Mouse (Mus musculus) MEL (cell line): ENCODE results near the gene Spats1. TPM values are rescaled to one million over a fixed set of nuclear protein-coding genes. Genes with fewer than 3 reads are reported as not detected.

Experiments
- DNase-seq: peaks from one replicate; pipeline ENCODE4 v3.0.0; 2011; ENCODE audit warnings: low read depth, low spot score
- H3K27ac ChIP-seq: 2 replicates; pipeline ENCODE4 v1.5.1; 2012; ENCODE audit warnings: low read depth, mild to moderate bottlenecking, control low read depth, low read length, moderate library complexity; ENCODE audit not compliant: control insufficient read depth
- H3K27me3 ChIP-seq, 2 experiments: fragments of 150-350 bp in 1 of 2; sonication (generic) in 1 of 2; 2 replicates each; pipeline ENCODE4 v1.6.1; 2012; ENCODE audit warnings: low read length in 2 of 2, mild to moderate bottlenecking in 2 of 2, improper control_type of control experiment in 1 of 2, moderate library complexity in 1 of 2; ENCODE audit not compliant: insufficient read depth in 2 of 2, control insufficient read depth in 1 of 2
- H3K36me3 ChIP-seq, 2 experiments: 2 replicates each; pipeline ENCODE4 v1.6.1; 2012 to 2014; ENCODE audit warnings: low read length in 2 of 2, improper control_type of control experiment in 1 of 2, inconsistent platforms in 1 of 2, mild to moderate bottlenecking in 1 of 2; ENCODE audit not compliant: insufficient read depth in 2 of 2, control insufficient read depth in 1 of 2
- H3K4me1 ChIP-seq, 2 experiments: fragments of 150-350 bp in 1 of 2; sonication (generic) in 1 of 2; 2 replicates each; pipeline ENCODE4 v1.6.1; 2012; ENCODE audit warnings: low read length in 2 of 2, improper control_type of control experiment in 1 of 2, mild to moderate bottlenecking in 1 of 2; ENCODE audit not compliant: insufficient read depth in 2 of 2, control insufficient read depth in 1 of 2
- H3K4me3 ChIP-seq, 2 experiments: fragments of 150-350 bp in 1 of 2; sonication (generic) in 1 of 2; 2 replicates each; pipeline ENCODE4 v1.5.1; 2012; ENCODE audit warnings: low read depth in 2 of 2, low read length in 2 of 2, mild to moderate bottlenecking in 2 of 2, moderate library complexity in 2 of 2, control low read depth in 1 of 2, improper control_type of control experiment in 1 of 2; ENCODE audit not compliant: control insufficient read depth in 1 of 2, insufficient read depth in 1 of 2
- H3K79me2 ChIP-seq: 2 replicates; pipeline ENCODE4 v1.6.1; 2012; ENCODE audit warnings: mild to moderate bottlenecking, low read length, moderate library complexity; ENCODE audit not compliant: control insufficient read depth, poor library complexity, insufficient read depth
- H3K9ac ChIP-seq: 2 replicates; pipeline ENCODE4 v1.6.1; 2012; ENCODE audit warnings: low read depth, mild to moderate bottlenecking, control low read depth, low read length, moderate library complexity; ENCODE audit not compliant: control insufficient read depth, poor library complexity, severe bottlenecking
- H3K9me3 ChIP-seq: fragments of 150-350 bp; sonication (generic); replicated peaks from 2 replicates; pipeline ENCODE4 v1.6.1; 2012; ENCODE audit warnings: mild to moderate bottlenecking, low read length, improper control_type of control experiment, moderate library complexity; ENCODE audit not compliant: insufficient read depth
- BHLHE40 ChIP-seq: IDR thresholded peaks from 2 replicates; pipeline ENCODE4 v1.6.1; 2012; ENCODE audit warnings: low read depth, mild to moderate bottlenecking, inconsistent platforms, low read length, improper control_type of control experiment, borderline replicate concordance
- ELF1 ChIP-seq: IDR thresholded peaks from 2 replicates; pipeline ENCODE4 v1.6.1; 2014; ENCODE audit warnings: low read depth, mild to moderate bottlenecking, inconsistent platforms, low read length, improper control_type of control experiment, moderate library complexity
- EP300 ChIP-seq, 2 experiments: IDR thresholded peaks; 2 replicates each; pipeline ENCODE4 v1.6.1; 2011; ENCODE audit warnings: improper control_type of control experiment in 2 of 2, low read length in 2 of 2, low read depth in 1 of 2, mild to moderate bottlenecking in 1 of 2
- GABPA ChIP-seq: IDR thresholded peaks from 2 replicates; pipeline ENCODE4 v1.6.1; 2012; ENCODE audit warnings: low read depth, mild to moderate bottlenecking, inconsistent platforms, low read length, improper control_type of control experiment, moderate library complexity
- GATA1 ChIP-seq: IDR thresholded peaks from 2 replicates; pipeline ENCODE4 v1.6.1; 2011; ENCODE audit warnings: low read depth, low read length, improper control_type of control experiment
- KAT2A ChIP-seq: conservative IDR thresholded peaks from 2 replicates; pipeline ENCODE4 v1.6.1; 2012; ENCODE audit warnings: low read depth, low read length, improper control_type of control experiment, inconsistent platforms
- MEF2A ChIP-seq: IDR thresholded peaks from 2 replicates; pipeline ENCODE4 v1.6.1; 2014; ENCODE audit warnings: low read depth, mild to moderate bottlenecking, inconsistent platforms, low read length, improper control_type of control experiment; ENCODE audit not compliant: poor library complexity, insufficient replicate concordance, severe bottlenecking; ENCODE audit errors: extremely low read depth
- MYB ChIP-seq: IDR thresholded peaks from 2 replicates; pipeline ENCODE4 v1.6.1; 2011; ENCODE audit warnings: mild to moderate bottlenecking, low read depth, low read length, improper control_type of control experiment
- MYC ChIP-seq: IDR thresholded peaks from 2 replicates; pipeline ENCODE4 v1.6.1; 2011; ENCODE audit warnings: low read depth, mild to moderate bottlenecking, low read length, improper control_type of control experiment, moderate library complexity
- NELFE ChIP-seq: IDR thresholded peaks from 2 replicates; pipeline ENCODE4 v1.6.1; 2011; ENCODE audit warnings: low read depth, low read length, improper control_type of control experiment
- NRF1 ChIP-seq: IDR thresholded peaks from 2 replicates; pipeline ENCODE4 v1.6.1; 2014; ENCODE audit warnings: low read depth, mild to moderate bottlenecking, inconsistent platforms, low read length, improper control_type of control experiment, moderate library complexity; ENCODE audit not compliant: poor library complexity, insufficient read depth, severe bottlenecking
- POLR2AphosphoS2 ChIP-seq: IDR thresholded peaks from 2 replicates; pipeline ENCODE4 v1.6.1; 2011; ENCODE audit warnings: low read length, improper control_type of control experiment
- RCOR1 ChIP-seq: IDR thresholded peaks from 2 replicates; pipeline ENCODE4 v1.6.1; 2012; ENCODE audit warnings: low read depth, mild to moderate bottlenecking, inconsistent platforms, low read length, improper control_type of control experiment
- SMC3 ChIP-seq: IDR thresholded peaks from 2 replicates; pipeline ENCODE4 v1.6.1; 2011; ENCODE audit warnings: low read depth, low read length, improper control_type of control experiment
- TBP ChIP-seq: IDR thresholded peaks from 2 replicates; pipeline ENCODE4 v1.8.0; 2011; ENCODE audit warnings: low read depth, low read length, improper control_type of control experiment
- TCF12 ChIP-seq: IDR thresholded peaks from 2 replicates; pipeline ENCODE4 v1.6.1; 2014; ENCODE audit warnings: low read depth, mild to moderate bottlenecking, inconsistent platforms, low read length, improper control_type of control experiment, moderate library complexity
- USF2 ChIP-seq, 2 experiments: IDR thresholded peaks; 2 replicates each; pipeline ENCODE4 v1.6.1; 2011 to 2012; ENCODE audit warnings: improper control_type of control experiment in 2 of 2, low read length in 2 of 2, borderline replicate concordance in 1 of 2, inconsistent platforms in 1 of 2, low read depth in 1 of 2, mild to moderate bottlenecking in 1 of 2; ENCODE audit not compliant: insufficient read depth in 1 of 2
- ZMIZ1 ChIP-seq: IDR thresholded peaks from 2 replicates; pipeline ENCODE4 v1.6.1; 2012; ENCODE audit warnings: low read depth, mild to moderate bottlenecking, inconsistent platforms, low read length, improper control_type of control experiment, moderate library complexity
- polyA plus RNA-seq, 2 experiments: library from polyadenylated mRNA; stranded (reverse) in 1 of 2; unstranded in 1 of 2; fragments of >175 nt in 1 of 2; fragments of >200 nt in 1 of 2; gene quantifications; 2 replicates each; pipeline versions ENCODE4 v1.2.1 to v1.2.4; 2012; ENCODE audit warnings: low replicate concordance in 2 of 2, low read depth in 1 of 2; ENCODE audit not compliant: insufficient read length in 2 of 2, insufficient read depth in 1 of 2, missing spikeins in 1 of 2
- total RNA-seq: library from RNA; depleted of rRNA; stranded (reverse); fragments of 300-350 nt; gene quantifications from 2 replicates; pipeline ENCODE4 v1.2.3, GENCODE M21; 2012

Spats1 gene
- total and polyA plus RNA-seq, 3 experiments = 1.5 to 149 (median 2.5) TPM

DNA sequence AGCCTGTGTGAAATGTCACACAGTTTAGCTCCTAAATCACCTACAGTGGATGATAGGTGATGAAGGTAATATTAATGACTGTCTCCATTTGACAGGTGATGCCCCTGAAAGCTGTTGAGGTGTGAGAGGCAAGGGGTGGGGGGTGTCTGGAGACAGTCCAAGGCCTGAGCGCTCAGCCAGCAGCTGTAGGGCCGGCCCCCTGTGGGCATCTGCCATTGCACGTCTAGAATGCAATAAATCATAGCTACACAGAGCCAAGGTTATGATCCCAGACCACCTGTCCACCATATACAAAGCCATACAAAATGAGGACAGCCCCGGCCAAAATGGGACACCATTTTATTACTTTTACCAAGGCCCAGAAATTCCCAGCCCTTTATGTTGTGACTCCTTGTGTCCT is 49.7 kb upstream of the Spats1 start:
- peaks cover 4% of the 10 kb centered on the region in 2 experiments; a peak in 3 of 4 replicates for H3K27me3 ChIP-seq
- H3K27ac ChIP-seq = no peak overlapping the region
- H3K4me1 ChIP-seq = no peaks in the 10 kb centered on the region
- TF ChIP-seq SMC3 = no peak
- no peak for TF ChIP-seq RCOR1
- no peak for TF ChIP-seq ELF1
- no peak for TF ChIP-seq KAT2A
- no peak for TF ChIP-seq MYB
- no peak for TF ChIP-seq ZMIZ1
- no peak for TF ChIP-seq BHLHE40
- no peak overlapping the region for H3K9ac ChIP-seq
- H3K79me2 ChIP-seq = no peaks in the 10 kb centered on the region
- no peaks in the 10 kb centered on the region for H3K36me3 ChIP-seq
- H3K4me3 ChIP-seq = no peak overlapping the region
- no peak for DNase-seq
- H3K9me3 ChIP-seq = no peaks in the 10 kb centered on the region

DNA sequence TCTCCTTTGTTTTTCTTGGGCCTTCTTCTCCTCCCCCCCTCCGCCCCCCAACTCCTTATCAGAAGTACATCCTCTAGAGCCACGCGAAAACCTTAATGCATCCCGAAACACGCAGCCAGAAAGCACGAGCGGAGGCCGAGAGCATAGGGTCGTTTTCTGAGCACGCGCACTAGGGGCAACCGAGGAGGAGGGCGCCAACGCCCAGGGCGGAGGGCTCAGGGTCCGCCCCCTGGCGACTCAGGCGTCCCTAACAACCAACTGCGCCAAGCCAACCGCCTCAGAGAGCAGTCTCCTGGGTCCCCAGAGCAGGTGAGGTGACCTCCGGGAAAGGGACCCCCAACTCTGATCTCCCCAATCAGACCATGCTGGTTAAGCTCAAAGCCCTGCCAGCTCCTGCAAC is 48.0 kb upstream of the Spats1 start, which contains the start of gene Tcte1:
Gene Tcte1 (plus strand): TSS at position 172 of the 400 bp plus-strand sequence.
- Histone ChIP-seq H3K27me3 (peaks cover 1 to 3% of the 10 kb centered on the region in 2 experiments; a peak in 2 of 4 replicates), H3K9me3 (no peaks in the 10 kb centered on the region), H3K4me1 (no peaks in the 10 kb centered on the region), H3K79me2 (no peaks in the 10 kb centered on the region), H3K4me3 (no peak within 1 kb of the TSS), H3K36me3 (no peaks in the 10 kb centered on the region), H3K9ac (no peak within 1 kb of the TSS)
- DNase-seq = no peak
- TF ChIP-seq GATA1 (no peak), ZMIZ1 (no peak), ELF1 (no peak), NELFE (no peak), TCF12 (no peak), MYC (no peak), EP300 (IDR thresholded peaks at IDR 0.05; ENCODE audit: low read depth in 1 of 2, low read length in 2 of 2) (no peak), TBP (no peak), POLR2AphosphoS2 (no peak), USF2 (IDR thresholded peaks at IDR 0.05; ENCODE audit: borderline replicate concordance in 1 of 2, insufficient read depth in 1 of 2, low read depth in 1 of 2, low read length in 2 of 2) (no peak), NRF1 (no peak), MEF2A (no peak), GABPA (no peak)
- TF ChIP-seq, all 39 proteins: peak for 0
- no peak within 1 kb of the TSS for H3K27ac ChIP-seq
